Mouse (Mus musculus) adrenal gland (tissue): ENCODE measurements around the gene Rps18.

ENCODE experiments used
- intact Hi-C: fragments of 180-260 bp; cut with DNase I; formaldehyde crosslinking; loops from one replicate; pipeline ENCODE4 v1.15.1; 2025

The Rps18 gene

GRCm38 (mm10) chr17:33948090-33948904 lies 7.5 kb downstream of the Rps18 start:
- intact Hi-C loops, result no loop called here

- intact Hi-C loops, result no loop called here
Observed at GRCm38 (mm10) chr17:33947430-33948089, 8.2 kb downstream of the Rps18 start.

GRCm38 (mm10) chr17:33943454-33943853 lies 12.3 kb downstream of the Rps18 start:
- intact Hi-C loops, result no loop called here

DNA sequence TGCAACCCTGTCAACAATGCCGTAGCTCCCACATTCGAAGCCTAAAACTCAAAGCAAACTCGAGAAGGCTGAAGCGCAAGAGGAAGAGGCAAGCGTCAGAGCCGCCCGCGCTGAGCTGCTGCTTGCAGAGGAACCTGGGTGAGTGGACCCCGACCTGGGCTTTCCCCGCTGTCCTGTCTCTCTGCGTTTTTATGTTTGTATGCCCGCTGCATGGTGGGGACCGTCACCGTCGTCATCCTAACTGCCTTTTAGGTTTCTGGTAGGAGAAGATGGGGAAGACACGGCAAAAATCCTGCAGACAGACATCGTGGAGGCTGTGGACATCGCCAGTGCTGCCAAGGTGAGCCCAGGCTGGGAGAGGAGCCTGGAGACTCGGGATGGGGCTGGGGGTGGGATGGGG lies 14.4 kb downstream of the Rps18 start:
- intact Hi-C loops, result no loop called here

- intact Hi-C loops, result no loop called here
Observed at GRCm38 (mm10) chr17:33940981-33941380, 14.8 kb downstream of the Rps18 start.

- intact Hi-C loops, result no loop called here
Observed at GRCm38 (mm10) chr17:33940206-33940805, 15.5 kb downstream of the Rps18 start, which contains the start of the genes Pfdn6 and Wdr46. Gene Pfdn6 (minus strand): TSS chr17:33940343. Gene Wdr46 (plus strand): TSS chr17:33940660.

DNA sequence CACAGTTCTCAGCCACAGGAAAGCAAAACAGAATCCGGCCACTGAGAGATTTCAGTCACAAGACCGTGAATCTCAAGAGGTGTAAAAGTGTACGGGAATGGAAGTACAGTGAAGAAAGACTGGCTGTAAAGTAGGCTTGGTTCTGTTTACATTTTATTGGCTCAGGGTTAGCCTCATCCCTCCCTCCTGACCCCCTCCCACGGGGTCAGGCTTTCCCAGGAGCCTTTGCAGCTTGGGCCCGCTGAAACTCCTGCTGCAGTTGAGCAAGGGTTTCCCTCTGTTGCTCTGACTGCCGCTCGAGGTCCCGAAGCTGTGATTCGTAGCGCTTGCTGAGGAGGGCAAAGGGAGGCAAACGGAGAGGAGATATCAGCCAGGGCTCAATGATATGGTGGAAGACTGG lies 17.0 kb downstream of the Rps18 start:
- intact Hi-C loops, result no loop called here

- intact Hi-C loops, result no loop called here
Observed at GRCm38 (mm10) chr17:33936993-33937392, 18.8 kb downstream of the Rps18 start.

GRCm38 (mm10) chr17:33935422-33936055 lies 20.3 kb downstream of the Rps18 start:
- intact Hi-C loops, result no loop called here

GRCm38 (mm10) chr17:33932970-33933369 lies 22.8 kb downstream of the Rps18 start:
- intact Hi-C loops, result no loop called here

DNA sequence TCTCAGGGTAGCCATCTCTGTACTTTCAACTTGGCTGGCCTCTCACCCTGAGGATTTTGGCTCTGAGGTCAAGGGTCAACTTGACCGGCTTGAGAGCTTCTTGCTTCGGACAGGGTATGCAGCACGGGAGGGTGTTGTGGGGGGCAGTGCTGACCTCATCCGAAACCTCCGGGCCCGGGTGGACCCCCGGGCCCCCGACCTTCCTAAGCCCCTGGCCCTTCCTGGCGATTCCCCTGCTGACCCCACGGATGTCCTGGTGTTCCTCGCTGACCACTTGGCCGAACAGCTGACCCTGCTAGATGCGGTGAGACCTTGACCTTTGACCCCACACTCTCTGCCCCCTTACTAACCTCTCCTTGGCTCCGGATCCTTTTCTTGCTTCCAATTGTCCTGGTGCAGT lies 23.4 kb downstream of the Rps18 start:
- intact Hi-C loops, result no loop called here

- intact Hi-C loops, result no loop called here
Observed at GRCm38 (mm10) chr17:33931947-33932346, 23.9 kb downstream of the Rps18 start.

- intact Hi-C loops, result no loop called here
Observed at GRCm38 (mm10) chr17:33931159-33931866, 24.5 kb downstream of the Rps18 start.

DNA sequence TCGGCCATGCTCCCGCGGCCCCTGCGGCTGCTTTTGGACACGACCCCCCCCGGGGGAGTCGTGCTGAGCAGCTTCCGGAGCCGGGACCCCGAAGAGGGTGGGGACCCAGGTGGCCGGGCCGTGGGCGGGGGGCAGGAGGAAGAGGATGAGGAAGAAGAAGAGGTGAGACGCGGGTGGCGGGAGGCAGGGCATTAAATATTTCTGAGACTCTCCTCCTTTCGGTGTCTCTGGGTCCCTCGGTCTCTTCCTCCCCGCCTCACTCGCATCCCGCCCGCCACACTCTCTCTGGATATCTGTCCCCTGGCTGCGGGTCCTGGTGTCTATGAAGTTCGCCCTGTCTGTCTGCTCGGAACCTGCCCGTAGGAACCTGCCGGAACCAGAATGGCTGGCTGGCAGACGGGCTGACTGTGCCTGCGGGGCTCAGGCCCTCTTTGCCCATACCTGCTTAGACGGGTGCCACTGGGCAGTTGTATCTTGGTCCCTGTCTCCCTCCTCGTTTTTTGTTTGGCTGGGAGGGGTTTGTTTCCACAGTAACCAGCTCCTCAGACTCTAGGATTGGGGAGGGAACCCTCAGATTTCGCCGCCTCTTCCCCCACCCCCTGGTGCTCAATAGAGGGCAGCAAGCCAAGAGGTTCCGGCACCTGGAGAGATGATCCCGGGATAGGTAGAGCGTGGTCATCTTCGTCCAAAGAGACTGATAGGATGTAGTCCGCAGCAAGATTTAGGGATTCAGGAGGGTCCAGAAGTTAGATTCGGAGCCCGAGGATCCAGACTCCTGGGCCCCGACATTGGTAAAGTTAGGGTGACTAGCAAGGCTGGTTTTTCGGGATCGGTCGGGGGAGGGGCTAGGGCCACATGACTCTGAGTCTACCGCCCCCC lies 25.3 kb downstream of the Rps18 start:
- intact Hi-C loops, result no loop called here

- intact Hi-C loops, result no loop called here
Observed at GRCm38 (mm10) chr17:33929371-33930279, 26.2 kb downstream of the Rps18 start, which contains the start of gene Rgl2. Gene Rgl2 (plus strand): TSS chr17:33929543.

GRCm38 (mm10) chr17:33928251-33928947 lies 27.4 kb downstream of the Rps18 start:
- intact Hi-C loops, result no loop called here

GRCm38 (mm10) chr17:33926207-33926932 lies 29.4 kb downstream of the Rps18 start:
- intact Hi-C loops, result no loop called here
